Mouse (Mus musculus) lung, embryonic 14.5 days (tissue): ENCODE data around the gene Mocs3. TPM values are rescaled to one million over a fixed set of nuclear protein-coding genes. Genes with fewer than 3 reads are reported as not detected.

Experiments used
- ATAC-seq: fragments of 200-750 bp; cut with Nextera tagmentation; 2 replicates; pipeline ENCODE4 v1.8.0; 2017; ENCODE audit warnings: mild to moderate bottlenecking, moderate TSS enrichment, moderate library complexity; ENCODE audit not compliant: insufficient read depth
- DNase-seq: peaks from one replicate; pipeline ENCODE4 v3.0.0-alpha.2; 2015
- H3K27ac ChIP-seq: fragments of 300-500 bp; sonication (generic); 2 replicates; pipeline ENCODE4 v1.5.1; 2014; ENCODE audit warnings: low read depth, mild to moderate bottlenecking, moderate library complexity
- H3K27me3 ChIP-seq: fragments of 300-500 bp; sonication (generic); 2 replicates; pipeline ENCODE4 v1.6.1; 2014; ENCODE audit warnings: low read length, control low read depth; ENCODE audit not compliant: insufficient read depth
- H3K36me3 ChIP-seq: fragments of 300-500 bp; sonication (generic); 2 replicates; pipeline ENCODE4 v1.6.1; 2014; ENCODE audit warnings: control low read depth; ENCODE audit not compliant: insufficient read depth
- H3K4me1 ChIP-seq: fragments of 300-500 bp; sonication (generic); 2 replicates; pipeline ENCODE4 v1.6.1; 2014; ENCODE audit warnings: antibody characterized with exemption, control low read depth; ENCODE audit not compliant: insufficient read depth
- H3K4me2 ChIP-seq: fragments of 300-500 bp; sonication (generic); 2 replicates; pipeline ENCODE4 v1.6.1; 2014; ENCODE audit warnings: mild to moderate bottlenecking
- H3K4me3 ChIP-seq: fragments of 300-500 bp; sonication (generic); 2 replicates; pipeline ENCODE4 v1.5.1; 2014; ENCODE audit warnings: low read depth, low read length
- H3K9ac ChIP-seq: fragments of 300-500 bp; sonication (generic); 2 replicates; pipeline ENCODE4 v1.6.1; 2014
- H3K9me3 ChIP-seq: fragments of 300-500 bp; sonication (generic); 2 replicates; pipeline ENCODE4 v1.6.1; 2016; ENCODE audit warnings: low read depth, low read length, control low read depth
- CTCF ChIP-seq: IDR thresholded peaks from 2 replicates; pipeline ENCODE4 v1.5.1; 2016; ENCODE audit warnings: antibody characterized with exemption, low read depth
- WGBS: fragments of 180-500 bp; shearing (Covaris S2); extraction: QIAGEN DNeasy Blood & Tissue Kit; methylation state at CpG from one replicate; pipeline ENCODE4 v1.1.7; 2014; 5-methylcytosine and 5-hydroxymethylcytosine counted together
- polyA plus RNA-seq: library from polyadenylated mRNA; unstranded; fragments of >200 nt; fragmentation: Nextera tagmentation; extraction: Ambion mirVana; gene quantifications from 2 replicates; pipeline ENCODE4 v1.2.1, GENCODE M21; 2014

The Mocs3 gene
- polyA plus RNA-seq, 1 experiment from 2014 or later, result 10.0 TPM

GRCm38 (mm10) chr2:168204476-168204999 is 25.9 kb upstream of the Mocs3 start:
- Histone ChIP-seq H3K9ac (peak overlapping the region; percentile 100; the same call in 1 of the 2 replicates), H3K9me3 (no peaks in the 10 kb centered on the region), H3K27ac (no peak overlapping the region), H3K27me3 (no peaks in the 10 kb centered on the region), H3K4me2 (peak overlapping the region; percentile 82), H3K4me1 (peaks cover 8% of the 10 kb centered on the region), H3K36me3 (peaks cover 42% of the 10 kb centered on the region), H3K4me3 (peak overlapping the region; percentile 98)
- DNase-seq (no peak), ATAC-seq (no peak)
- WGBS, result 73% methylated on average over 8 of the region's 8 CpGs
- peak; percentile 36 for TF ChIP-seq CTCF

GRCm38 (mm10) chr2:168205265-168205664 is 25.2 kb upstream of the Mocs3 start:
- ATAC-seq, result peak; percentile 25
- WGBS, result 3% methylated on average over 6 of the region's 6 CpGs
- peaks cover 8% of the 10 kb centered on the region; the same call in 1 of the 2 replicates for H3K4me1 ChIP-seq
- peak overlapping the region; percentile 98 for H3K4me3 ChIP-seq
- peak overlapping the region; percentile 100 for H3K9ac ChIP-seq
- H3K27ac ChIP-seq, result peak overlapping the region; percentile 99; the same call in 1 of the 2 replicates
- H3K4me2 ChIP-seq, result peak overlapping the region; percentile 82
- no peaks in the 10 kb centered on the region for H3K9me3 ChIP-seq
- H3K36me3 ChIP-seq, result peaks cover 47% of the 10 kb centered on the region
- H3K27me3 ChIP-seq, result no peaks in the 10 kb centered on the region
- peak; percentile 99 for TF ChIP-seq CTCF
- peak; percentile 96 for DNase-seq

GRCm38 (mm10) chr2:168205681-168206631 is 24.5 kb upstream of the Mocs3 start:
- Histone ChIP-seq H3K36me3 (peaks cover 52% of the 10 kb centered on the region), H3K9ac (peak overlapping the region; percentile 100), H3K27me3 (no peaks in the 10 kb centered on the region), H3K4me3 (peak overlapping the region; percentile 98), H3K4me2 (peak overlapping the region; percentile 82), H3K4me1 (peaks cover 8% of the 10 kb centered on the region; the same call in 1 of the 2 replicates), H3K27ac (peak overlapping the region; percentile 99), H3K9me3 (no peaks in the 10 kb centered on the region)
- TF ChIP-seq CTCF, result no peak
- no peak for DNase-seq
- peak; percentile 10; the same call in 1 of the 2 replicates for ATAC-seq
- WGBS, result under 1% methylated on average over 48 of the region's 49 CpGs

- no peaks in the 10 kb centered on the region for H3K27me3 ChIP-seq
- peaks cover 8% of the 10 kb centered on the region; the same call in 1 of the 2 replicates for H3K4me1 ChIP-seq
- H3K9ac ChIP-seq, result peak within 1 kb of the TSS; percentile 100
- WGBS, result 1% methylated on average over 79 of the region's 89 CpGs
- peak within 1 kb of the TSS; percentile 99 for H3K27ac ChIP-seq
- peak within 1 kb of the TSS; percentile 98 for H3K4me3 ChIP-seq
- H3K4me2 ChIP-seq, result peak within 1 kb of the TSS; percentile 82
- TF ChIP-seq CTCF, result peak; percentile 93
- ATAC-seq, result peak; percentile 89
- peaks cover 56% of the 10 kb centered on the region for H3K36me3 ChIP-seq
- no peaks in the 10 kb centered on the region for H3K9me3 ChIP-seq
- peak; percentile 98 for DNase-seq
These were observed 23.4 kb upstream of the Mocs3 start, which contains the start of gene Adnp for GRCm38 (mm10) chr2:168206725-168207644. Gene Adnp (minus strand): TSS chr2:168207112.

GRCm38 (mm10) chr2:168207883-168208282 is 22.5 kb upstream of the Mocs3 start:
- no peak for DNase-seq
- Histone ChIP-seq H3K4me2 (no peak overlapping the region), H3K4me3 (peak overlapping the region; percentile 98; the same call in 1 of the 2 replicates), H3K27ac (peak overlapping the region; percentile 99), H3K36me3 (peaks cover 62% of the 10 kb centered on the region), H3K27me3 (no peaks in the 10 kb centered on the region), H3K4me1 (peaks cover 8% of the 10 kb centered on the region; the same call in 1 of the 2 replicates), H3K9ac (no peak overlapping the region), H3K9me3 (no peaks in the 10 kb centered on the region)
- WGBS, result 89% methylated on average over 3 of the region's 3 CpGs
- no peak for ATAC-seq
- TF ChIP-seq CTCF, result no peak

- Histone ChIP-seq H3K36me3 (peaks cover 90% of the 10 kb centered on the region), H3K4me3 (no peak overlapping the region), H3K27ac (no peak overlapping the region), H3K9ac (no peak overlapping the region), H3K4me2 (no peak overlapping the region), H3K9me3 (no peaks in the 10 kb centered on the region), H3K4me1 (no peaks in the 10 kb centered on the region), H3K27me3 (no peaks in the 10 kb centered on the region)
- TF ChIP-seq CTCF, result no peak
- WGBS, result 57% methylated on average over 5 of the region's 5 CpGs
- ATAC-seq (no peak), DNase-seq (no peak)
These were observed 16.5 kb upstream of the Mocs3 start for GRCm38 (mm10) chr2:168213788-168214397.
